Mouse (Mus musculus) myocyte (in vitro differentiated cells): ENCODE results near the gene Slc25a11.

Experiments
- MYOD1 ChIP-seq, 3 experiments: IDR thresholded peaks; one replicate each; pipeline ENCODE4 v1.6.1; 2011; ENCODE audit warnings: control low read depth in 2 of 3, low read depth in 2 of 3, mild to moderate bottlenecking in 2 of 3, moderate library complexity in 1 of 3; ENCODE audit not compliant: insufficient read length in 2 of 3, control insufficient read depth in 1 of 3
- POLR2A ChIP-seq: IDR thresholded peaks from one replicate; pipeline ENCODE4 v1.6.1; 2011; ENCODE audit warnings: low read depth, mild to moderate bottlenecking, control low read depth, moderate library complexity; ENCODE audit not compliant: insufficient read length
- SRF ChIP-seq: IDR thresholded peaks from one replicate; pipeline ENCODE4 v1.6.1; 2011; ENCODE audit warnings: low read depth; ENCODE audit not compliant: control insufficient read depth, insufficient read length

DNA sequence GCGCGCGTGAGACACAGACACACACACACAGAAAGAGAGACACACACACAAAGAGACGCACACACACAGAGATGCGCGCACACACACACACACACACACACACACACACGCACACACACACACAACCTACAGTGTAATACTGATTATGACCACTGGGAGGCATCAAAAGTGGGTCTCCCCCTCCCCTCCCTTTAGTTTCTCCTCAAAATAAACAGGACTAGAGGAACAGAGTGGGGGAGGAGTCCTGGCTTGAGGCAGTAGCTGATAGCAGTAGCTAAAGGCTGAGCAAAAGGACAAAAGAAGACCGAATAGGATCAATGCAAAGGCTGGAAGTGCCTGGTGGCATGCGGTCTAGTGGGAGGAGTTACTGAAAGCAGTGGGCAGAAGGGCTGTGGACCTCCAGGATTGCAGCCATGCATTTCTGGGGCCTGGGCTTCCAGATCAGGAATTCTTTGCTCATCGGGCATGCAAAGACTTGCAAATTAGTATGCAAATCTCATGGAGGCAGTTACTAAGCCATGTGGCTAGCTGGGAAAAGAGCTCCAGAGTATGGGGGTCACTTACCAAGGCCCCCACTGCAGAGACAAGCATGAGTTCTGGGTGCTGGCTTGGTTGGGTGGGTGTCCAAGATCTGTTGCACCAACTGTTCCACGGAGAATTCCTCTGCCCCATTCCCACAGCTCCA is 34.8 kb upstream of the Slc25a11 start:
- no peak for TF ChIP-seq POLR2A
- TF ChIP-seq MYOD1 (IDR thresholded peaks at IDR 0.05; ENCODE audit: control insufficient read depth in 1 of 3, insufficient read length in 2 of 3, low read depth in 2 of 3), result no peak
- no peak for TF ChIP-seq SRF
